Mouse (Mus musculus): ENCODE measurements at regions not wholly inside any gene's neighbourhood (a gene's known extent, or its start where the extent isn't known, plus 50 kb on each side); places are given as distances from the start of the nearest gene placed in this dataset.

GRCm38 (mm10) chr7:136327281-136327680 is 567.1 kb upstream of the Mgmt start:
- TF ChIP-seq POLR2AphosphoS2 (IDR thresholded peaks at IDR 0.05; ENCODE audit: insufficient read length, low read depth) (no peak), USF1 (IDR thresholded peaks at IDR 0.05; ENCODE audit: low read depth) (no peak), MAX (IDR thresholded peaks at IDR 0.05; ENCODE audit: low read depth) (no peak), MYOD1 (IDR thresholded peaks at IDR 0.05; ENCODE audit: control insufficient read depth in 1 of 3, insufficient read length in 2 of 3, low read depth in 2 of 3) (no peak), CEBPB (IDR thresholded peaks at IDR 0.05; ENCODE audit: insufficient read depth, poor library complexity, severe bottlenecking) (no peak), SRF (IDR thresholded peaks at IDR 0.05; ENCODE audit: control insufficient read depth, insufficient read length, low read depth) (no peak), POLR2A (IDR thresholded peaks at IDR 0.05; ENCODE audit: insufficient read length, low read depth) (no peak), E2F4 (IDR thresholded peaks at IDR 0.05; ENCODE audit: insufficient read depth) (no peak), MYOG (IDR thresholded peaks at IDR 0.05; ENCODE audit: control insufficient read depth in 1 of 3, insufficient read depth in 1 of 3, insufficient read length in 2 of 3, low read depth in 2 of 3) (no peak), REST (IDR thresholded peaks at IDR 0.05; ENCODE audit: insufficient read depth, insufficient read length) (no peak), TCF12 (IDR thresholded peaks at IDR 0.05; ENCODE audit: insufficient read depth, poor library complexity, severe bottlenecking) (no peak), TCF3 (IDR thresholded peaks at IDR 0.05; ENCODE audit: insufficient read length, low read depth) (no peak)

Measured in myocyte (in vitro differentiated cells).